Mouse (Mus musculus) spleen, adult 12 weeks (tissue): ENCODE results near the gene Cacnb4.

Source experiments
- DNase-seq: peaks from one replicate; pipeline ENCODE4 v3.0.0; 2022; ENCODE audit warnings: low spot score

Gene Cacnb4

GRCm38 (mm10) chr2:52603935-52604650, 72.5 kb downstream of the Cacnb4 start:
- no peak for DNase-seq

- no peak for DNase-seq
Measured at GRCm38 (mm10) chr2:52603421-52603820, 73.2 kb downstream of the Cacnb4 start.

GRCm38 (mm10) chr2:52602921-52603320, 73.7 kb downstream of the Cacnb4 start:
- no peak for DNase-seq

GRCm38 (mm10) chr2:52602228-52602627, 74.4 kb downstream of the Cacnb4 start:
- DNase-seq = no peak

- no peak for DNase-seq
Measured at GRCm38 (mm10) chr2:52597511-52597910, 79.1 kb downstream of the Cacnb4 start.

GRCm38 (mm10) chr2:52593814-52594213, 82.8 kb downstream of the Cacnb4 start:
- no peak for DNase-seq

GRCm38 (mm10) chr2:52593260-52593659, 83.4 kb downstream of the Cacnb4 start:
- DNase-seq = no peak

GRCm38 (mm10) chr2:52590970-52591347, 85.7 kb downstream of the Cacnb4 start:
- DNase-seq = peak; percentile 27

- DNase-seq = no peak
Measured at GRCm38 (mm10) chr2:52590340-52590969, 86.2 kb downstream of the Cacnb4 start.

- DNase-seq = no peak
Measured at GRCm38 (mm10) chr2:52589514-52589913, 87.1 kb downstream of the Cacnb4 start.

GRCm38 (mm10) chr2:52585384-52585783, 91.2 kb downstream of the Cacnb4 start:
- DNase-seq = no peak

GRCm38 (mm10) chr2:52581132-52581781, 95.4 kb downstream of the Cacnb4 start:
- DNase-seq = no peak

GRCm38 (mm10) chr2:52580697-52581096, 95.9 kb downstream of the Cacnb4 start:
- DNase-seq = no peak

- DNase-seq = no peak
Measured at GRCm38 (mm10) chr2:52578846-52579245, 97.8 kb downstream of the Cacnb4 start.

GRCm38 (mm10) chr2:52577700-52578099, 98.9 kb downstream of the Cacnb4 start:
- no peak for DNase-seq

- no peak for DNase-seq
Measured at GRCm38 (mm10) chr2:52576546-52576945, 100.1 kb downstream of the Cacnb4 start.

GRCm38 (mm10) chr2:52575637-52576175, 100.9 kb downstream of the Cacnb4 start:
- no peak for DNase-seq

GRCm38 (mm10) chr2:52574929-52575328, 101.7 kb downstream of the Cacnb4 start:
- DNase-seq = no peak

GRCm38 (mm10) chr2:52572221-52572620, 104.4 kb downstream of the Cacnb4 start:
- DNase-seq = no peak

GRCm38 (mm10) chr2:52571339-52571968, 105.2 kb downstream of the Cacnb4 start:
- peak; percentile 24 for DNase-seq

GRCm38 (mm10) chr2:52570781-52571180, 105.8 kb downstream of the Cacnb4 start:
- DNase-seq = no peak

- DNase-seq = no peak
Measured at GRCm38 (mm10) chr2:52570171-52570570, 106.5 kb downstream of the Cacnb4 start.
